In the genomic region with DNA sequence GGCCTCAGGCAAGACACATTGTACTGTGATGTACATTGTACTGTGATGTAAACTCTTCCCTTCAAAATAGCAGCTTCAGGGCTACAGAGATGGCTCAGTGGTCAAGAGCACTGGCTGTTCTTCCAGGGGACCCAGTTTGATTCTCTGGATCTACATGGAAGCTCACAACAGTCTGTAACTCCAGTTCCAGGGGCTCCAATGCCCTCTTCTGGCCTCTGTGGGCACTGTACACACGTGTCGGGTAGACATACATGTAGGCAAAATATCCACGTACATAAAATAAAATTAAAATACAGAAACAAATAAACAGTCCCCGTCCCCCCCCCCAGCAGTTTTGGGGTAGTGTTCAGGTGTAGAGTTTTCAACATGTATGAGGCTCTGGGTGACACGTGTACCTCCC, we compare ENCODE assay signal across 17 mouse cellular contexts. TPM values are rescaled to one million over a fixed set of nuclear protein-coding genes. Genes with fewer than 3 reads are reported as not detected.
DNase-seq lines count a peak whose midpoint lies in the region; ATAC-seq and TF ChIP-seq lines count a peak whose summit lies in the region.
"Had no signal": no experiment of that assay in that cellular context is flagged by ENCODE, and none has a peak within 500 bp of the region (broad histone marks: within the 10 kb centered on the region; RNA-seq: fewer than 3 reads in every experiment).

No protein-coding gene starts in this region.

- H3K9me3 ChIP-seq in kidney, postnatal 0 days (replicated peaks; ENCODE audit: low read length), result no peaks in the 10 kb centered on the region
- H3K9me3 ChIP-seq in forebrain, embryonic 16.5 days (ENCODE audit: control insufficient read depth, low read length), result no peaks in the 10 kb centered on the region
- H3K9me3 ChIP-seq: heart, embryonic 12.5 days; midbrain, embryonic 10.5 days had no signal

- POLR2A ChIA-PET in Patski (lab: Charles Lee), result interaction anchor here (1.2 kb wide), 1 partner anchor 11 kb away, joined by 6 read pairs; no protein-coding TSS in a partner anchor

- no peak overlapping the region for H3K4me2 ChIP-seq in kidney, postnatal 0 days (ENCODE audit: low read length)
- no peak overlapping the region for H3K4me2 ChIP-seq in forebrain, embryonic 16.5 days (ENCODE audit: low read length)
- H3K4me2 ChIP-seq: heart, embryonic 12.5 days had no signal

- intact Hi-C loops in gastrocnemius, adult 2 months (cut with DNase I), result loop anchor here (10.0 kb wide), 1 partner anchor 158 kb away; no protein-coding TSS in a partner anchor

- 93% methylated on average over 5 of the region's 5 CpGs for WGBS in kidney, postnatal 0 days
- WGBS in forebrain, embryonic 16.5 days, result 96% methylated on average over 5 of the region's 5 CpGs

- no peak overlapping the region for H3K4me3 ChIP-seq in gastrocnemius, adult 2 months
- H3K4me3 ChIP-seq in kidney, postnatal 0 days (replicated peaks; ENCODE audit: low read depth, low read length), result no peak overlapping the region
- no peak overlapping the region for H3K4me3 ChIP-seq in forebrain, embryonic 16.5 days (replicated peaks; ENCODE audit: low read length)
- H3K4me3 ChIP-seq: erythroblast, embryonic 14.5 days; heart, embryonic 12.5 days; midbrain, embryonic 10.5 days had no signal

- H3K9ac ChIP-seq in kidney, postnatal 0 days (ENCODE audit: low read depth, low read length), result no peak overlapping the region
- no peak overlapping the region for H3K9ac ChIP-seq in forebrain, embryonic 16.5 days (replicated peaks; ENCODE audit: low read depth, low read length)
- H3K9ac ChIP-seq: forebrain, postnatal 0 days; heart, embryonic 12.5 days had no signal

- no peaks in the 10 kb centered on the region for H3K4me1 ChIP-seq in kidney, postnatal 0 days (replicated peaks; ENCODE audit: insufficient read depth, low read length)
- no peaks in the 10 kb centered on the region for H3K4me1 ChIP-seq in forebrain, embryonic 16.5 days (replicated peaks; ENCODE audit: control insufficient read depth, insufficient read depth, low read length)
- H3K4me1 ChIP-seq: heart, embryonic 12.5 days; midbrain, embryonic 10.5 days had no signal

- H3K27ac ChIP-seq in gastrocnemius, adult 2 months, result no peak overlapping the region
- H3K27ac ChIP-seq in kidney, postnatal 0 days, result no peak overlapping the region
- no peak overlapping the region for H3K27ac ChIP-seq in forebrain, embryonic 16.5 days (ENCODE audit: low read length)
- H3K27ac ChIP-seq: midbrain, embryonic 10.5 days had no signal

- in situ Hi-C loops in Patski (cut with MboI; ENCODE audit: low pct_unique_long_range_greater_than_20kb), result loop anchor here (5.0 kb wide), 1 partner anchor 271 kb away; no protein-coding TSS in a partner anchor

- peak; percentile 39 for TF ChIP-seq CTCF in gastrocnemius, adult 2 months (IDR thresholded peaks at IDR 0.05)
- TF ChIP-seq CTCF in kidney, postnatal 0 days (IDR thresholded peaks at IDR 0.05; ENCODE audit: low read depth), result peak; percentile 47; the same call in 1 of the 2 replicates
- TF ChIP-seq CTCF in Patski (IDR thresholded peaks at IDR 0.05), result peak; percentile 64

- no peak for DNase-seq in gastrocnemius, adult 2 months
- DNase-seq in gastrocnemius, postnatal 4 days (ENCODE audit: low spot score in 2 of 2), result no peak
- DNase-seq in kidney, postnatal 0 days (ENCODE audit: low spot score), result no peak
- no peak for DNase-seq in kidney, adult 11 months
- DNase-seq in 3T3-L1 (ENCODE audit: low read depth, low spot score), result peak; percentile 21
- DNase-seq in Patski (ENCODE audit: low read depth, low spot score), result no peak
- no peak for DNase-seq in c-Kit-positive CD71-positive TER-119-positive erythroid progenitor cells, embryonic 14.5 days (ENCODE audit: low spot score)
- DNase-seq: adrenal gland, adult 2 months; cerebellum, adult 8-10 months; forebrain, postnatal 0 days; heart, postnatal 4 days; lung, adult 18-20 months; thymus, adult 18-20 months had no signal

- no peak for ATAC-seq in kidney, postnatal 0 days (replicated peaks; ENCODE audit: low FRiP score, low read depth)
- no peak for ATAC-seq in Patski
- ATAC-seq in forebrain, embryonic 16.5 days, result no peak
- ATAC-seq: forebrain, postnatal 0 days had no signal

- peaks cover 37% of the 10 kb centered on the region for H3K36me3 ChIP-seq in kidney, postnatal 0 days (ENCODE audit: insufficient read depth, low read length)
- peaks cover 22% of the 10 kb centered on the region for H3K36me3 ChIP-seq in forebrain, embryonic 16.5 days (ENCODE audit: control insufficient read depth, insufficient read depth)

- CTCF ChIA-PET in Patski (lab: Charles Lee), result interaction anchor here (1.1 to 3.8 kb wide), 6 partner anchors 9 to 274 kb away, joined by 3 to 32 read pairs (median 4); no protein-coding TSS in a partner anchor

- H3K27me3 ChIP-seq in kidney, postnatal 0 days (ENCODE audit: insufficient read depth, low read length), result no peaks in the 10 kb centered on the region
- H3K27me3 ChIP-seq in Patski, result no peaks in the 10 kb centered on the region
- H3K27me3 ChIP-seq in forebrain, embryonic 16.5 days (replicated peaks; ENCODE audit: control insufficient read depth, insufficient read depth, low read length), result no peaks in the 10 kb centered on the region
- H3K27me3 ChIP-seq: heart, embryonic 12.5 days had no signal

RNA-seq across cellular contexts. Expression of a gene that starts 25.7 kb away (rescaled TPM):
- total RNA-seq in gastrocnemius, adult 2 months (2021), result 10 to 100 TPM; 68.2 to 85.6 TPM
- 10 to 100 TPM; 64.0 to 69.0 TPM for total RNA-seq in gastrocnemius, postnatal 4 days (2021)
- 94.9 and 102 TPM in 2 replicates for polyA plus RNA-seq in kidney, postnatal 0 days (2015; fragmentation: Nextera tagmentation; extraction: Ambion mirVana)
- 72.5 TPM for polyA plus RNA-seq in Patski (2021)
- 121 and 131 TPM in 2 replicates for polyA plus RNA-seq in forebrain, embryonic 16.5 days (2015; fragmentation: Nextera tagmentation; extraction: Ambion mirVana)

RNA-seq across cellular contexts. Expression of a gene that starts 37.5 kb away (rescaled TPM):
- total RNA-seq in gastrocnemius, adult 2 months (2021), result 10 to 100 TPM; 32.7 to 41.8 TPM
- 10 to 100 TPM; 25.9 to 26.9 TPM for total RNA-seq in gastrocnemius, postnatal 4 days (2021)
- 101 and 108 TPM in 2 replicates for polyA plus RNA-seq in kidney, postnatal 0 days (2015; fragmentation: Nextera tagmentation; extraction: Ambion mirVana)
- polyA plus RNA-seq in Patski (2021), result 68.5 TPM
- polyA plus RNA-seq in forebrain, embryonic 16.5 days (2015; fragmentation: Nextera tagmentation; extraction: Ambion mirVana), result 29.8 and 34.9 TPM in 2 replicates
